Mouse (Mus musculus): ENCODE measurements around the gene Xpot. TPM values are rescaled to one million over a fixed set of nuclear protein-coding genes. Genes with fewer than 3 reads are reported as not detected.

The Xpot gene
- 55.6 and 60.0 TPM in 2 replicates for polyA plus RNA-seq (2012; rRNA removed)

GRCm38 (mm10) chr10:121626186-121626882, at the start of gene Xpot:
Gene Xpot (minus strand): TSS chr10:121626332.

GRCm38 (mm10) chr10:121641272-121642053, 15.3 kb upstream of the Xpot start, which contains the start of gene D930020B18Rik:
Gene D930020B18Rik (plus strand): TSS chr10:121641588.

GRCm38 (mm10) chr10:121586675-121587370, 39.3 kb downstream of the Xpot start, which contains the start of gene Tbk1:
Gene Tbk1 (minus strand): TSS chr10:121586787.

Other genes with a start within 250 kb of the Xpot start
- 43.8 and 58.9 TPM in 2 replicates for gene Rassf3, start 150.0 kb downstream of the Xpot start, polyA plus RNA-seq (2012; rRNA removed)
- gene Tbk1, start 39.5 kb downstream of the Xpot start, polyA plus RNA-seq (2012; rRNA removed) = 7.7 and 7.8 TPM in 2 replicates
- gene D930020B18Rik, start 15.3 kb upstream of the Xpot start, polyA plus RNA-seq (2012; rRNA removed) = 0.75 and 0.93 TPM in 2 replicates
- 5.3 and 5.8 TPM in 2 replicates for gene BC048403, start 113.6 kb upstream of the Xpot start, polyA plus RNA-seq (2012; rRNA removed)